Mouse (Mus musculus) neural tube, embryonic 14.5 days (tissue): ENCODE data around the gene Odf3l2. TPM values are rescaled to one million over a fixed set of nuclear protein-coding genes. Genes with fewer than 3 reads are reported as not detected.

Experiments
- ATAC-seq: fragments of 200-750 bp; cut with Nextera tagmentation; 2 replicates; pipeline ENCODE4 v1.8.0; 2017; ENCODE audit warnings: low read depth, mild to moderate bottlenecking, moderate TSS enrichment, moderate library complexity
- H3K27ac ChIP-seq: fragments of 300-500 bp; sonication (generic); 2 replicates; pipeline ENCODE4 v1.5.1; 2014; ENCODE audit warnings: low read depth, mild to moderate bottlenecking, control low read depth, low read length, moderate library complexity, mixed read lengths
- H3K27me3 ChIP-seq: fragments of 300-500 bp; sonication (generic); 2 replicates; pipeline ENCODE4 v1.6.1; 2014; ENCODE audit warnings: low read length; ENCODE audit not compliant: control insufficient read depth, insufficient read depth
- H3K36me3 ChIP-seq: fragments of 300-500 bp; sonication (generic); 2 replicates; pipeline ENCODE4 v1.6.1; 2014; ENCODE audit warnings: low read length, mixed read lengths; ENCODE audit not compliant: control insufficient read depth, insufficient read depth
- H3K4me1 ChIP-seq: fragments of 300-500 bp; sonication (generic); 2 replicates; pipeline ENCODE4 v1.6.1; 2014; ENCODE audit warnings: low read length; ENCODE audit not compliant: control insufficient read depth, insufficient read depth
- H3K4me2 ChIP-seq: fragments of 300-500 bp; sonication (generic); 2 replicates; pipeline ENCODE4 v1.6.1; 2014; ENCODE audit warnings: mild to moderate bottlenecking, low read depth, low read length, control low read depth
- H3K4me3 ChIP-seq: fragments of 300-500 bp; sonication (generic); 2 replicates; pipeline ENCODE4 v1.5.1; 2014; ENCODE audit warnings: low read depth, low read length, control low read depth, mixed read lengths
- H3K9ac ChIP-seq: fragments of 300-500 bp; sonication (generic); replicated peaks from 2 replicates; pipeline ENCODE4 v1.6.1; 2014; ENCODE audit warnings: low read depth, mild to moderate bottlenecking, control low read depth, low read length, mixed read lengths
- H3K9me3 ChIP-seq: fragments of 300-500 bp; sonication (generic); 2 replicates; pipeline ENCODE4 v1.6.1; 2016; ENCODE audit warnings: low read length; ENCODE audit not compliant: control insufficient read depth
- WGBS: fragments of 180-500 bp; shearing (Covaris S2); extraction: QIAGEN DNeasy Blood & Tissue Kit; methylation state at CpG from one replicate; pipeline ENCODE4 v1.1.7; 2014; 5-methylcytosine and 5-hydroxymethylcytosine counted together
- polyA plus RNA-seq: library from polyadenylated mRNA; unstranded; fragments of >200 nt; fragmentation: Nextera tagmentation; extraction: Ambion mirVana; gene quantifications from 2 replicates; pipeline ENCODE4 v1.2.1, GENCODE M21; 2014

Gene Odf3l2
- not detected in 2 replicates for polyA plus RNA-seq

- Histone ChIP-seq H3K4me3 (no peak within 1 kb of the TSS), H3K27ac (no peak within 1 kb of the TSS), H3K9ac (no peak within 1 kb of the TSS), H3K4me1 (no peaks in the 10 kb centered on the region), H3K36me3 (no peaks in the 10 kb centered on the region), H3K4me2 (no peak within 1 kb of the TSS), H3K27me3 (no peaks in the 10 kb centered on the region), H3K9me3 (no peaks in the 10 kb centered on the region)
- WGBS: 81% methylated on average over 8 of the region's 8 CpGs
- no peak for ATAC-seq
Measured at GRCm38 (mm10) chr10:79645711-79646110, at the start of gene Odf3l2. TSS of gene Odf3l2 (minus strand) at chr10:79645738.

GRCm38 (mm10) chr10:79694379-79694655 lies 48.8 kb upstream of the Odf3l2 start:
- 89% methylated on average over 6 of the region's 6 CpGs for WGBS

GRCm38 (mm10) chr10:79693580-79694378 lies 48.2 kb upstream of the Odf3l2 start:
- H3K27ac ChIP-seq: no peak overlapping the region
- H3K4me1 ChIP-seq: no peaks in the 10 kb centered on the region
- no peak for ATAC-seq
- H3K9me3 ChIP-seq: no peaks in the 10 kb centered on the region
- H3K36me3 ChIP-seq: no peaks in the 10 kb centered on the region; the same call in 1 of the 2 replicates
- H3K4me2 ChIP-seq: no peak overlapping the region
- H3K27me3 ChIP-seq: no peaks in the 10 kb centered on the region
- H3K4me3 ChIP-seq: no peak overlapping the region
- H3K9ac ChIP-seq: no peak overlapping the region
- WGBS: 75% methylated on average over 12 of the region's 12 CpGs

More at GRCm38 (mm10) chr10:79694379-79694655, 48.8 kb upstream of the Odf3l2 start:
- Histone ChIP-seq H3K36me3 (no peaks in the 10 kb centered on the region; the same call in 1 of the 2 replicates), H3K9me3 (no peaks in the 10 kb centered on the region), H3K4me3 (no peak overlapping the region), H3K27me3 (no peaks in the 10 kb centered on the region), H3K4me2 (no peak overlapping the region), H3K27ac (no peak overlapping the region), H3K4me1 (no peaks in the 10 kb centered on the region), H3K9ac (no peak overlapping the region)
- ATAC-seq: no peak

- Histone ChIP-seq H3K4me2 (no peak overlapping the region), H3K27ac (no peak overlapping the region), H3K9ac (no peak overlapping the region), H3K9me3 (no peaks in the 10 kb centered on the region), H3K27me3 (no peaks in the 10 kb centered on the region), H3K4me3 (no peak overlapping the region), H3K4me1 (no peaks in the 10 kb centered on the region), H3K36me3 (peaks cover 13% of the 10 kb centered on the region)
- WGBS: 100% methylated on average over 2 of the region's 2 CpGs
- ATAC-seq: no peak
Measured at GRCm38 (mm10) chr10:79691986-79692548, 46.5 kb upstream of the Odf3l2 start.

GRCm38 (mm10) chr10:79689178-79689577 lies 43.6 kb upstream of the Odf3l2 start:
- H3K4me3 ChIP-seq: no peak overlapping the region
- H3K36me3 ChIP-seq: peaks cover 34% of the 10 kb centered on the region
- no peak for ATAC-seq
- H3K9ac ChIP-seq: no peak overlapping the region
- 94% methylated on average over 3 of the region's 3 CpGs for WGBS
- H3K4me1 ChIP-seq: no peaks in the 10 kb centered on the region
- no peak overlapping the region for H3K4me2 ChIP-seq
- H3K27me3 ChIP-seq: no peaks in the 10 kb centered on the region
- H3K27ac ChIP-seq: no peak overlapping the region
- no peaks in the 10 kb centered on the region for H3K9me3 ChIP-seq

- Histone ChIP-seq H3K9me3 (no peaks in the 10 kb centered on the region), H3K27me3 (no peaks in the 10 kb centered on the region), H3K4me2 (no peak within 1 kb of the TSS), H3K4me3 (no peak within 1 kb of the TSS), H3K4me1 (peaks cover 3% of the 10 kb centered on the region), H3K27ac (no peak within 1 kb of the TSS), H3K9ac (no peak within 1 kb of the TSS), H3K36me3 (peaks cover 34% of the 10 kb centered on the region)
- WGBS: 83% methylated on average over 4 of the region's 4 CpGs
- no peak for ATAC-seq
Measured at GRCm38 (mm10) chr10:79688720-79689119, 43.2 kb upstream of the Odf3l2 start, which contains the start of gene Gzmm. TSS of gene Gzmm (plus strand) at chr10:79689020.

- Histone ChIP-seq H3K4me2 (no peak overlapping the region), H3K27ac (no peak overlapping the region), H3K4me1 (peaks cover 12% of the 10 kb centered on the region), H3K9me3 (no peaks in the 10 kb centered on the region), H3K36me3 (peaks cover 34% of the 10 kb centered on the region), H3K9ac (no peak overlapping the region), H3K4me3 (no peak overlapping the region), H3K27me3 (no peaks in the 10 kb centered on the region)
- ATAC-seq: no peak
- 97% methylated on average over 6 of the region's 6 CpGs for whole genome bisulfite sequencing
Measured at GRCm38 (mm10) chr10:79687513-79687912, 42.0 kb upstream of the Odf3l2 start.

- no peak overlapping the region for H3K4me2 ChIP-seq
- peaks cover 34% of the 10 kb centered on the region for H3K36me3 ChIP-seq
- no peak overlapping the region for H3K27ac ChIP-seq
- H3K27me3 ChIP-seq: no peaks in the 10 kb centered on the region
- no peak overlapping the region for H3K4me3 ChIP-seq
- H3K9ac ChIP-seq: no peak overlapping the region
- peaks cover 12% of the 10 kb centered on the region for H3K4me1 ChIP-seq
- ATAC-seq: no peak
- 93% methylated on average over 1 of the region's 1 CpGs for WGBS
- no peaks in the 10 kb centered on the region for H3K9me3 ChIP-seq
Measured at GRCm38 (mm10) chr10:79686691-79687090, 41.2 kb upstream of the Odf3l2 start.

GRCm38 (mm10) chr10:79686219-79686618 lies 40.7 kb upstream of the Odf3l2 start:
- WGBS: 91% methylated on average over 2 of the region's 2 CpGs
- Histone ChIP-seq H3K4me1 (peaks cover 13% of the 10 kb centered on the region), H3K9me3 (no peaks in the 10 kb centered on the region), H3K4me3 (no peak overlapping the region), H3K27ac (no peak overlapping the region), H3K9ac (no peak overlapping the region), H3K36me3 (peaks cover 34% of the 10 kb centered on the region), H3K27me3 (no peaks in the 10 kb centered on the region), H3K4me2 (no peak overlapping the region)
- ATAC-seq: no peak
